Mouse (Mus musculus) limb, embryonic 15.5 days (tissue): ENCODE data around the gene Asic3. TPM values are rescaled to one million over a fixed set of nuclear protein-coding genes. Genes with fewer than 3 reads are reported as not detected.
A peak's percentile ranks its signal among the peaks of the same experiment; 100 is the strongest.

Source experiments
- ATAC-seq: fragments of 200-750 bp; cut with Nextera tagmentation; 2 replicates; pipeline ENCODE4 v1.8.0; 2017; ENCODE audit warnings: low read depth, moderate TSS enrichment; ENCODE audit not compliant: insufficient number of reproducible peaks, low FRiP score, low TSS enrichment
- H3K27ac ChIP-seq: fragments of 300-500 bp; sonication (generic); 2 replicates; pipeline ENCODE4 v1.5.1; 2015; ENCODE audit warnings: moderate library complexity, mild to moderate bottlenecking, inconsistent platforms
- H3K27me3 ChIP-seq: fragments of 300-500 bp; sonication (generic); 2 replicates; pipeline ENCODE4 v1.6.1; 2015; ENCODE audit warnings: inconsistent platforms
- H3K36me3 ChIP-seq: fragments of 300-500 bp; sonication (generic); 2 replicates; pipeline ENCODE4 v1.6.1; 2015; ENCODE audit warnings: inconsistent platforms
- H3K4me1 ChIP-seq: fragments of 300-500 bp; sonication (generic); 2 replicates; pipeline ENCODE4 v1.6.1; 2015; ENCODE audit warnings: inconsistent platforms
- H3K4me2 ChIP-seq: fragments of 300-500 bp; sonication (generic); 2 replicates; pipeline ENCODE4 v1.6.1; 2015; ENCODE audit warnings: mild to moderate bottlenecking, inconsistent platforms
- H3K4me3 ChIP-seq: fragments of 300-500 bp; sonication (generic); 2 replicates; pipeline ENCODE4 v1.5.1; 2015; ENCODE audit warnings: mild to moderate bottlenecking, inconsistent platforms
- H3K9ac ChIP-seq: fragments of 300-500 bp; sonication (generic); 2 replicates; pipeline ENCODE4 v1.6.1; 2015; ENCODE audit warnings: inconsistent platforms
- H3K9me3 ChIP-seq: fragments of 300-500 bp; sonication (generic); 2 replicates; pipeline ENCODE4 v1.6.1; 2016; ENCODE audit warnings: inconsistent platforms
- WGBS: fragments of 180-500 bp; shearing (Covaris S2); methylation state at CpG from one replicate; pipeline ENCODE4 v1.1.7; 2015; 5-methylcytosine and 5-hydroxymethylcytosine counted together
- polyA plus RNA-seq: library from polyadenylated mRNA; unstranded; fragments of >200 nt; fragmentation: Nextera tagmentation; extraction: Ambion mirVana; gene quantifications from 2 replicates; pipeline ENCODE4 v1.2.1, GENCODE M21; 2015

Asic3 gene
- polyA plus RNA-seq, 1 experiment from 2014 or later = 0.73 TPM

GRCm38 (mm10) chr5:24379501-24379900 lies 33.7 kb upstream of the Asic3 start:
- no peak overlapping the region for H3K9ac ChIP-seq
- no peak overlapping the region for H3K27ac ChIP-seq
- no peaks in the 10 kb centered on the region for H3K36me3 ChIP-seq
- no peak overlapping the region for H3K4me2 ChIP-seq
- no peaks in the 10 kb centered on the region for H3K27me3 ChIP-seq
- WGBS = 54% methylated on average over 4 of the region's 4 CpGs
- H3K9me3 ChIP-seq = no peaks in the 10 kb centered on the region
- ATAC-seq = no peak
- H3K4me1 ChIP-seq = peaks cover 16% of the 10 kb centered on the region
- no peak overlapping the region for H3K4me3 ChIP-seq

DNA sequence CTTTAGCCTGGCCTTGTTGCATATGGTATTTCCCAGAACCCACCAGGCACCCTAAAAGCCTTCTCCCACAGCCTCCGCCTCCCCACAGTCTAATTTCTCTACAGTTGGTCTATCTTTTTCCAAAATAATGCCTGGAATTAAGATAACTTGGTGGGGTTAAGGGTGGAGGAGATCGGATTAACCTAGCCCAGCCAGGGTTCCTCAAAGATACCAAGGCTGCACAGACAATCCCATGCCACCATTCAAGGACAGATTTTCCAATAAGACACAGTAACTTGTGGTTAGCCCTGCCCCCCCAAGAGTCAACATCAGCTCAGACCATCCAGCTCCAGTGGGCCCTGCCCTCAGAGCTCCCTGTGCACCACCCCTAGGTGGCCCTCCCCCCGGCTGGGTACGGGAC lies 32.7 kb upstream of the Asic3 start:
- no peak for ATAC-seq
- WGBS = 85% methylated on average over 4 of the region's 4 CpGs

DNA sequence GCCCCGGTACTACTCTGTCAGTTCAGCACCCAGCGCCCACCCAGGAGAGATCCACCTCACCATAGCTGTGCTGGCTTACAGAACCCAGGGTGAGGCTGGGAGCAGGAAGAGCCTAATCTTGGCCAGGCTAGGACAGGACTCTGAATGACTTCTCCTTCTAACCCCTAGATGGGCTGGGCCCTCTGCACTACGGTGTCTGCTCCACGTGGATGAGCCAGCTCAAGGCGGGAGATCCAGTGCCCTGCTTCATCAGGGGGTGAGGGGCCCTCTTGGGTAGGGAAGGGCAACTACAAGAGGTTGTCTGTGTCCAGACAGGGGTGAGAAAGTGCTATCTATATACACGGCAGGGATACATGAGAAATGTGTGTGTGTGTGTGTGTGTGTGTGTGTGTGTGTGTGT lies 31.7 kb upstream of the Asic3 start:
- no peak overlapping the region for H3K4me3 ChIP-seq
- peaks cover 11% of the 10 kb centered on the region for H3K27me3 ChIP-seq
- H3K9me3 ChIP-seq = no peaks in the 10 kb centered on the region
- no peak overlapping the region for H3K27ac ChIP-seq
- H3K9ac ChIP-seq = no peak overlapping the region
- WGBS = 79% methylated on average over 6 of the region's 6 CpGs
- no peak for ATAC-seq
- no peak overlapping the region for H3K4me2 ChIP-seq
- peaks cover 18% of the 10 kb centered on the region for H3K4me1 ChIP-seq
- no peaks in the 10 kb centered on the region for H3K36me3 ChIP-seq

More for the DNA sequence above, 32.7 kb upstream of the Asic3 start:
- Histone ChIP-seq H3K27me3 (peaks cover 1% of the 10 kb centered on the region; the same call in 1 of the 2 replicates), H3K4me1 (peaks cover 18% of the 10 kb centered on the region), H3K9me3 (no peaks in the 10 kb centered on the region), H3K9ac (no peak overlapping the region), H3K36me3 (no peaks in the 10 kb centered on the region), H3K4me3 (no peak overlapping the region), H3K4me2 (no peak overlapping the region), H3K27ac (no peak overlapping the region)

DNA sequence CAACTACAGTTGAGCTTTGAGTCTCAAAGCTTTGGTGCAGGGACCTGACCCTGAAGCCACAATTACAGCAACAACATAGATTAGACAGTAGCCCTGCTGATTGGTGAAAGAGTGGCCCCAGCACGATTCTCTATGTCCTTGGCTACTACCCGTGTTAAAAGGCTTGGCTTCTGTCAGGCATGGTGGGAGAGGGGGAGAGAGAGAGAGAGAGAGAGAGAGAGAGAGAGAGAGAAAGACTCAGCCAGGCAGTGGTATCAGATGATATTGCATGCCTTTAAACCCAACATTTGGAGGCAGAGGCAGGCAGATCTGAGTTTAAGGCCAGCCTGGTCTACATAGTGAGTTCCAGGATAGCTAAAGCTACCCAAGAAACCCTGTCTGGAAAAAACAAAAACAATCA lies 31.2 kb upstream of the Asic3 start:
- H3K27ac ChIP-seq = no peak overlapping the region
- 60% methylated on average over 2 of the region's 2 CpGs for WGBS
- no peaks in the 10 kb centered on the region for H3K9me3 ChIP-seq
- no peaks in the 10 kb centered on the region for H3K36me3 ChIP-seq
- H3K4me1 ChIP-seq = peaks cover 21% of the 10 kb centered on the region
- no peak overlapping the region for H3K9ac ChIP-seq
- no peak overlapping the region for H3K4me2 ChIP-seq
- H3K4me3 ChIP-seq = no peak overlapping the region
- ATAC-seq = no peak
- H3K27me3 ChIP-seq = peaks cover 16% of the 10 kb centered on the region

DNA sequence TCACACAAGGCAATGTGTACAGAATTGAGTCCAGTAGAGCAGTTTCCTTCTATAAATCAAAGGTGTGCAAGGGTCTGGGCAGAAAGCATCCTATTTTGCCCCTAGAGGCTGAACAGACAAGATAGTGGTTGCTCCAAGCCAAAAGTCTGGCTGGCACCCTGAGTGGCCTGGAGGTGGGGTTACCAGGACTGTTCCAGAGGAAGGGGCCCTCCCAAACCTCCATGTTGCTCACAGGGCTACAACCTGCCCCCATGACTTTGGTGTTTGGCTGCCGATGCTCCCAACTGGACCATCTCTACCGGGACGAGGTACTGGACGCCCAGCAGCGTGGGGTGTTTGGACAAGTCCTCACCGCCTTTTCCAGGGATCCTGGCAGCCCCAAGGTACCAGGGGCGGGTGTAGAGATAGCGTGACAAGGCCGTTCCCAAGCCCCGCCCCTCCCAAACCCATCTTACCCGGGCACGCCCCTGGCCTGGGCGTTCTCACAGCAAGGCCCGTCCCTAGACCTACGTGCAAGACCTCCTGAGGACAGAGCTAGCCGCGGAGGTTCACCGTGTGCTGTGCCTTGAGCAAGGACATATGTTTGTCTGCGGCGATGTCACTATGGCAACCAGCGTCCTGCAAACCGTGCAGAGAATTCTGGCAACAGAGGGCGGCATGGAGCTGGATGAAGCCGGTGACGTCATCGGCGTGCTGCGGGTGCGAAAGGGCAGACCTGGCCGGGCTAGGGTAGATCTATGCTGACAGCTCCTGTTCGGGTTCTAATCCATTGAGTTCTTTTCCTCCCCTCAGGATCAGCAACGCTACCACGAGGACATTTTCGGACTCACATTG lies 29.9 kb upstream of the Asic3 start:
- Histone ChIP-seq H3K9ac (peak overlapping the region; percentile 21; the same call in 1 of the 2 replicates), H3K9me3 (no peaks in the 10 kb centered on the region), H3K4me3 (peak overlapping the region; percentile 45), H3K36me3 (no peaks in the 10 kb centered on the region), H3K27me3 (peaks cover 28% of the 10 kb centered on the region), H3K27ac (no peak overlapping the region), H3K4me1 (peaks cover 34% of the 10 kb centered on the region), H3K4me2 (peak overlapping the region; percentile 82)
- WGBS = under 1% methylated on average over 34 of the region's 34 CpGs
- peak; percentile 76 for ATAC-seq

GRCm38 (mm10) chr5:24384407-24384806 lies 28.8 kb upstream of the Asic3 start:
- Histone ChIP-seq H3K9ac (no peak overlapping the region), H3K4me1 (peaks cover 36% of the 10 kb centered on the region), H3K9me3 (no peaks in the 10 kb centered on the region), H3K4me2 (no peak overlapping the region), H3K27me3 (peaks cover 32% of the 10 kb centered on the region), H3K36me3 (no peaks in the 10 kb centered on the region), H3K4me3 (no peak overlapping the region), H3K27ac (peak overlapping the region; percentile 40; the same call in 1 of the 2 replicates)
- no peak for ATAC-seq
- 57% methylated on average over 6 of the region's 6 CpGs for WGBS

GRCm38 (mm10) chr5:24385374-24385773 lies 27.8 kb upstream of the Asic3 start:
- Histone ChIP-seq H3K27me3 (peaks cover 37% of the 10 kb centered on the region), H3K9ac (no peak overlapping the region), H3K36me3 (no peaks in the 10 kb centered on the region), H3K4me2 (no peak overlapping the region), H3K4me3 (no peak overlapping the region), H3K9me3 (no peaks in the 10 kb centered on the region), H3K4me1 (peaks cover 36% of the 10 kb centered on the region), H3K27ac (no peak overlapping the region)
- no peak for ATAC-seq
- 90% methylated on average over 5 of the region's 5 CpGs for WGBS

GRCm38 (mm10) chr5:24385887-24386550 lies 27.2 kb upstream of the Asic3 start:
- peaks cover 36% of the 10 kb centered on the region for H3K4me1 ChIP-seq
- H3K36me3 ChIP-seq = no peaks in the 10 kb centered on the region
- no peak for ATAC-seq
- peaks cover 37% of the 10 kb centered on the region for H3K27me3 ChIP-seq
- no peak overlapping the region for H3K4me2 ChIP-seq
- no peaks in the 10 kb centered on the region for H3K9me3 ChIP-seq
- H3K4me3 ChIP-seq = no peak overlapping the region
- H3K9ac ChIP-seq = no peak overlapping the region
- WGBS = 84% methylated on average over 10 of the region's 10 CpGs
- H3K27ac ChIP-seq = no peak overlapping the region

- peaks cover 37% of the 10 kb centered on the region for H3K27me3 ChIP-seq
- H3K4me3 ChIP-seq = peak overlapping the region; percentile 48
- ATAC-seq = no peak
- peak overlapping the region; percentile 100 for H3K4me2 ChIP-seq
- H3K9ac ChIP-seq = peak overlapping the region; percentile 44
- peak overlapping the region; percentile 27; the same call in 1 of the 2 replicates for H3K27ac ChIP-seq
- H3K4me1 ChIP-seq = peaks cover 36% of the 10 kb centered on the region
- H3K36me3 ChIP-seq = no peaks in the 10 kb centered on the region
- 2% methylated on average over 73 of the region's 73 CpGs for WGBS
- no peaks in the 10 kb centered on the region for H3K9me3 ChIP-seq
Measured at GRCm38 (mm10) chr5:24387264-24388241, 25.6 kb upstream of the Asic3 start.

- H3K27ac ChIP-seq = no peak overlapping the region
- no peak for ATAC-seq
- H3K27me3 ChIP-seq = peaks cover 37% of the 10 kb centered on the region
Measured at GRCm38 (mm10) chr5:24388246-24388915, 24.8 kb upstream of the Asic3 start.

More at GRCm38 (mm10) chr5:24388246-24388915, 24.8 kb upstream of the Asic3 start:
- Histone ChIP-seq H3K9me3 (no peaks in the 10 kb centered on the region), H3K4me2 (peak overlapping the region; percentile 100), H3K4me3 (peak overlapping the region; percentile 48), H3K36me3 (no peaks in the 10 kb centered on the region), H3K9ac (peak overlapping the region; percentile 44), H3K4me1 (peaks cover 32% of the 10 kb centered on the region)
- 27% methylated on average over 26 of the region's 26 CpGs for WGBS
